Mouse (Mus musculus) limb, embryonic 11.5 days (tissue): ENCODE results near the gene Anapc13. TPM values are rescaled to one million over a fixed set of nuclear protein-coding genes. Genes with fewer than 3 reads are reported as not detected.

Experiments
- ATAC-seq: fragments of 200-750 bp; cut with Nextera tagmentation; 2 replicates; pipeline ENCODE4 v1.8.0; 2017; ENCODE audit warnings: low read depth; ENCODE audit not compliant: insufficient number of reproducible peaks, low FRiP score, low TSS enrichment
- DNase-seq: peaks from one replicate; pipeline ENCODE4 v3.0.0-alpha.2; 2015; ENCODE audit warnings: low spot score
- H3K27ac ChIP-seq: fragments of 300-500 bp; sonication (generic); replicated peaks from 2 replicates; pipeline ENCODE4 v1.5.1; 2014; ENCODE audit warnings: low read depth, mild to moderate bottlenecking, low read length
- H3K27me3 ChIP-seq: fragments of 300-500 bp; sonication (generic); 2 replicates; pipeline ENCODE4 v1.6.1; 2014; ENCODE audit warnings: mild to moderate bottlenecking, low read length, mixed read lengths; ENCODE audit not compliant: control insufficient read depth, insufficient read depth
- H3K36me3 ChIP-seq: fragments of 300-500 bp; sonication (generic); 2 replicates; pipeline ENCODE4 v1.6.1; 2014; ENCODE audit warnings: mild to moderate bottlenecking, low read length, moderate library complexity, mixed read lengths; ENCODE audit not compliant: control insufficient read depth, insufficient read depth
- H3K4me1 ChIP-seq: fragments of 300-500 bp; sonication (generic); 2 replicates; pipeline ENCODE4 v1.6.1; 2014; ENCODE audit warnings: low read length, mixed read lengths; ENCODE audit not compliant: control insufficient read depth, insufficient read depth
- H3K4me2 ChIP-seq: fragments of 300-500 bp; sonication (generic); 2 replicates; pipeline ENCODE4 v1.6.1; 2014; ENCODE audit warnings: low read depth, mild to moderate bottlenecking, moderate library complexity; ENCODE audit not compliant: severe bottlenecking
- H3K4me3 ChIP-seq: fragments of 300-500 bp; sonication (generic); 2 replicates; pipeline ENCODE4 v1.5.1; 2014; ENCODE audit warnings: low read depth, low read length
- H3K9ac ChIP-seq: fragments of 300-500 bp; sonication (generic); 2 replicates; pipeline ENCODE4 v1.6.1; 2014; ENCODE audit warnings: mild to moderate bottlenecking, low read length
- H3K9me3 ChIP-seq: fragments of 300-500 bp; sonication (generic); 2 replicates; pipeline ENCODE4 v1.6.1; 2016; ENCODE audit warnings: low read length; ENCODE audit not compliant: control insufficient read depth
- WGBS: fragments of 180-500 bp; shearing (Covaris S2); extraction: QIAGEN DNeasy Blood & Tissue Kit; methylation state at CpG from one replicate; pipeline ENCODE4 v1.1.7; 2014; 5-methylcytosine and 5-hydroxymethylcytosine counted together
- polyA plus RNA-seq: library from polyadenylated mRNA; unstranded; fragments of >200 nt; fragmentation: Nextera tagmentation; extraction: Ambion mirVana; gene quantifications from 2 replicates; pipeline ENCODE4 v1.2.1, GENCODE M21; 2014

Gene Anapc13
- polyA plus RNA-seq, 1 experiment from 2014 or later, result 180 TPM

- Histone ChIP-seq H3K9me3 (no peaks in the 10 kb centered on the region), H3K4me3 (no peak overlapping the region), H3K27me3 (no peaks in the 10 kb centered on the region), H3K27ac (no peak overlapping the region), H3K4me2 (no peak overlapping the region), H3K9ac (no peak overlapping the region), H3K4me1 (peaks cover 38% of the 10 kb centered on the region), H3K36me3 (no peaks in the 10 kb centered on the region)
- DNase-seq (no peak), ATAC-seq (no peak)
- 84% methylated on average over 6 of the region's 6 CpGs for WGBS
Observed at GRCm38 (mm10) chr9:102647010-102647409, 20.9 kb downstream of the Anapc13 start.

- Histone ChIP-seq H3K4me3 (no peak overlapping the region), H3K27ac (no peak overlapping the region), H3K4me1 (peaks cover 11% of the 10 kb centered on the region; the same call in 1 of the 2 replicates), H3K9ac (no peak overlapping the region), H3K27me3 (no peaks in the 10 kb centered on the region), H3K4me2 (no peak overlapping the region; the same call in 1 of the 2 replicates), H3K9me3 (no peaks in the 10 kb centered on the region), H3K36me3 (no peaks in the 10 kb centered on the region)
- ATAC-seq (peak; percentile 73; the same call in 1 of the 2 replicates), DNase-seq (peak; percentile 53)
- 50% methylated on average over 17 of the region's 17 CpGs for WGBS
Observed at GRCm38 (mm10) chr9:102649917-102650527, 23.9 kb downstream of the Anapc13 start.

- 18% methylated on average over 7 of the region's 7 CpGs for WGBS
- Histone ChIP-seq H3K36me3 (no peaks in the 10 kb centered on the region), H3K4me3 (no peak overlapping the region), H3K27me3 (no peaks in the 10 kb centered on the region), H3K27ac (no peak overlapping the region), H3K4me1 (peaks cover 10% of the 10 kb centered on the region; the same call in 1 of the 2 replicates), H3K4me2 (no peak overlapping the region), H3K9me3 (no peaks in the 10 kb centered on the region), H3K9ac (no peak overlapping the region)
- no peak for ATAC-seq
- DNase-seq, result no peak
Observed at GRCm38 (mm10) chr9:102650637-102651036, 24.5 kb downstream of the Anapc13 start.

- Histone ChIP-seq H3K27ac (no peak overlapping the region), H3K9me3 (no peaks in the 10 kb centered on the region), H3K4me3 (no peak overlapping the region), H3K27me3 (no peaks in the 10 kb centered on the region), H3K4me1 (peaks cover 8% of the 10 kb centered on the region; the same call in 1 of the 2 replicates), H3K36me3 (no peaks in the 10 kb centered on the region), H3K9ac (no peak overlapping the region), H3K4me2 (no peak overlapping the region)
- DNase-seq (no peak), ATAC-seq (no peak)
- WGBS, result 55% methylated on average over 6 of the region's 6 CpGs
Observed at GRCm38 (mm10) chr9:102651199-102651720, 25.2 kb downstream of the Anapc13 start.

- 53% methylated on average over 8 of the region's 8 CpGs for WGBS
- H3K36me3 ChIP-seq, result no peaks in the 10 kb centered on the region
- peaks cover 6% of the 10 kb centered on the region; the same call in 1 of the 2 replicates for H3K4me1 ChIP-seq
- H3K9ac ChIP-seq, result no peak overlapping the region
- no peak for ATAC-seq
- H3K27me3 ChIP-seq, result no peaks in the 10 kb centered on the region
- H3K9me3 ChIP-seq, result no peaks in the 10 kb centered on the region
- H3K27ac ChIP-seq, result no peak overlapping the region; the same call in 1 of the 2 replicates
- no peak overlapping the region for H3K4me2 ChIP-seq
- H3K4me3 ChIP-seq, result no peak overlapping the region
- no peak for DNase-seq
Observed at GRCm38 (mm10) chr9:102656355-102657095, 30.4 kb downstream of the Anapc13 start.

- Histone ChIP-seq H3K4me2 (no peak overlapping the region), H3K4me3 (no peak overlapping the region), H3K9me3 (no peaks in the 10 kb centered on the region), H3K9ac (no peak overlapping the region), H3K4me1 (peaks cover 2% of the 10 kb centered on the region; the same call in 1 of the 2 replicates), H3K36me3 (no peaks in the 10 kb centered on the region), H3K27ac (no peak overlapping the region), H3K27me3 (no peaks in the 10 kb centered on the region)
- peak; percentile 47 for DNase-seq
- 32% methylated on average over 6 of the region's 6 CpGs for WGBS
- no peak for ATAC-seq
Observed at GRCm38 (mm10) chr9:102668115-102668514, 42.0 kb downstream of the Anapc13 start.

- WGBS, result 88% methylated on average over 12 of the region's 12 CpGs
- H3K27ac ChIP-seq, result no peak overlapping the region
- ATAC-seq, result no peak
Observed at GRCm38 (mm10) chr9:102668906-102669305, 42.8 kb downstream of the Anapc13 start.

GRCm38 (mm10) chr9:102673381-102673780, 47.3 kb downstream of the Anapc13 start:
- Histone ChIP-seq H3K36me3 (no peaks in the 10 kb centered on the region), H3K4me1 (no peaks in the 10 kb centered on the region), H3K9ac (no peak overlapping the region), H3K27ac (no peak overlapping the region), H3K9me3 (no peaks in the 10 kb centered on the region), H3K4me2 (no peak overlapping the region), H3K27me3 (no peaks in the 10 kb centered on the region), H3K4me3 (no peak overlapping the region)
- ATAC-seq, result no peak
- DNase-seq, result no peak
- 75% methylated on average over 7 of the region's 7 CpGs for WGBS

More at GRCm38 (mm10) chr9:102668906-102669305, 42.8 kb downstream of the Anapc13 start:
- Histone ChIP-seq H3K4me1 (peaks cover 2% of the 10 kb centered on the region; the same call in 1 of the 2 replicates), H3K4me3 (no peak overlapping the region), H3K9ac (no peak overlapping the region), H3K9me3 (no peaks in the 10 kb centered on the region), H3K27me3 (no peaks in the 10 kb centered on the region), H3K4me2 (no peak overlapping the region), H3K36me3 (no peaks in the 10 kb centered on the region)
- DNase-seq, result no peak
